Mouse (Mus musculus) embryonic facial prominence, embryonic 12.5 days (tissue): ENCODE data around the gene Ptprn2. TPM values are rescaled to one million over a fixed set of nuclear protein-coding genes. Genes with fewer than 3 reads are reported as not detected.
A peak's percentile ranks its signal among the peaks of the same experiment; 100 is the strongest.

ENCODE experiments used
- ATAC-seq: fragments of 200-750 bp; cut with Nextera tagmentation; 2 replicates; pipeline ENCODE4 v1.8.0; 2017; ENCODE audit not compliant: insufficient number of reproducible peaks, insufficient read depth, low FRiP score, low TSS enrichment
- H3K27ac ChIP-seq: fragments of 300-500 bp; sonication (generic); 2 replicates; pipeline ENCODE4 v1.5.1; 2016; ENCODE audit warnings: mild to moderate bottlenecking
- H3K27me3 ChIP-seq: fragments of 300-500 bp; sonication (generic); 2 replicates; pipeline ENCODE4 v1.6.1; 2016; ENCODE audit warnings: mild to moderate bottlenecking, moderate library complexity
- H3K36me3 ChIP-seq: fragments of 300-500 bp; sonication (generic); 2 replicates; pipeline ENCODE4 v1.6.1; 2016; ENCODE audit warnings: mild to moderate bottlenecking
- H3K4me1 ChIP-seq: fragments of 300-500 bp; sonication (generic); 2 replicates; pipeline ENCODE4 v1.6.1; 2016
- H3K4me2 ChIP-seq: fragments of 300-500 bp; sonication (generic); replicated peaks from 2 replicates; pipeline ENCODE4 v1.6.1; 2016; ENCODE audit warnings: mild to moderate bottlenecking, moderate library complexity
- H3K4me3 ChIP-seq: fragments of 300-500 bp; sonication (generic); 2 replicates; pipeline ENCODE4 v1.5.1; 2016; ENCODE audit warnings: mild to moderate bottlenecking
- H3K9ac ChIP-seq: fragments of 300-500 bp; sonication (generic); 2 replicates; pipeline ENCODE4 v1.6.1; 2016; ENCODE audit warnings: mild to moderate bottlenecking, moderate library complexity
- H3K9me3 ChIP-seq: fragments of 300-500 bp; sonication (generic); 2 replicates; pipeline ENCODE4 v1.6.1; 2016; ENCODE audit warnings: mild to moderate bottlenecking, moderate library complexity
- WGBS: fragments of 180-500 bp; shearing (Covaris S2); methylation state at CpG from one replicate; pipeline ENCODE4 v1.1.7; 2016; 5-methylcytosine and 5-hydroxymethylcytosine counted together
- polyA plus RNA-seq: library from polyadenylated mRNA; unstranded; fragments of >200 nt; fragmentation: Nextera tagmentation; extraction: Ambion mirVana; gene quantifications from 2 replicates; pipeline ENCODE4 v1.2.1, GENCODE M21; 2016

Ptprn2 gene
- polyA plus RNA-seq, 1 experiment from 2014 or later, result 0.90 TPM

- H3K27me3 ChIP-seq, result no peaks in the 10 kb centered on the region
- H3K4me3 ChIP-seq, result no peak overlapping the region
- H3K27ac ChIP-seq, result no peak overlapping the region
- no peaks in the 10 kb centered on the region for H3K36me3 ChIP-seq
- H3K4me1 ChIP-seq, result no peaks in the 10 kb centered on the region
- ATAC-seq, result no peak
- H3K9me3 ChIP-seq, result no peaks in the 10 kb centered on the region
- WGBS, result 77% methylated on average over 6 of the region's 6 CpGs
- H3K4me2 ChIP-seq, result no peak overlapping the region
- H3K9ac ChIP-seq, result no peak overlapping the region
Observed at GRCm38 (mm10) chr12:116622665-116623387, 137.3 kb downstream of the Ptprn2 start.

DNA sequence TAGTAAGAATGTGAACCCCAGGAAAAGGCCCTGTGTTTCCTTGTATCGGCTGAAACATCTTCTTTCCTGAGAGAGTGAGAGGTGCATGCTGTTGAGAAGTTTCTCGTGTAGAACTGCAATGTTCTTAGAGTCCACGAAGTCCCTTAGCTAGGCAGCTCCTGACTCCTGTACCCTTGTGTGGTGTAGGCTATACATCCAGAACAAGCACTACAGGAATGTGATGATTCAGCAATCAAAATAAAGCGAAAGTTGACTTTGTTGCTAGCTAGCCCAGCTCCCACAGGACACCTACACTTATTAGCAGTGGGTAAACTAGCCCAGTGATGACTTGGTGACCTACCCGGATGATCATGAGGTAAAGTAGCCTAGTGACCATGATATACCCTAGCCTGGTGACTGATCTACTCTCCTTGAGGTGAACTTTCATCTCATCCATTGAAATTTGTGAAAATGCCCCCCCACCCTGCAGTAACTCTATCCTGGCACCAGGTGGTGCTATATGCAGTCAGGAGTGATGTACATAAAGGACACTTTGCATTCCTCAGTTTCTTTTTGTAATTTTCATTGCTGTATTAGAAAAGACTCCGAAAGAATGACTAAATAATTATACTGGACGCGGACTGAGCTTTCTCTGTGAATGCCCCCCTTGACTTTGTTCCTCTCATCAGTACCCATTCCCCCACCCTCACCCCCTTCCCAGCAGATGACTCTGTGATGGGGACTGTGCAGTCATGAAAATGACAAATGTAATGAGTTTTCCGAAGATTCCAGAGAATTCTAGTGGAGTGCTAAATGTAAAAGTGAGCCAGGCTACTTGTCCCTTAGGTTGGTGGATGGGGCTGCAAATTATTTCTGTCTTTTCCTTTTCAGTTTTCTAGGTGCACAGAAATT, 140.1 kb downstream of the Ptprn2 start:
- no peak overlapping the region for H3K9ac ChIP-seq
- no peak overlapping the region for H3K4me2 ChIP-seq
- H3K27ac ChIP-seq, result no peak overlapping the region
- H3K36me3 ChIP-seq, result no peaks in the 10 kb centered on the region
- no peaks in the 10 kb centered on the region for H3K9me3 ChIP-seq
- WGBS, result 59% methylated on average over 9 of the region's 9 CpGs
- no peak for ATAC-seq
- H3K4me1 ChIP-seq, result no peaks in the 10 kb centered on the region
- H3K27me3 ChIP-seq, result no peaks in the 10 kb centered on the region
- no peak overlapping the region for H3K4me3 ChIP-seq

- H3K4me3 ChIP-seq, result no peak overlapping the region
- ATAC-seq, result no peak
- no peak overlapping the region for H3K4me2 ChIP-seq
- H3K9me3 ChIP-seq, result no peaks in the 10 kb centered on the region
- no peak overlapping the region for H3K9ac ChIP-seq
- H3K27ac ChIP-seq, result no peak overlapping the region
- no peaks in the 10 kb centered on the region for H3K27me3 ChIP-seq
- whole genome bisulfite sequencing, result 77% methylated on average over 3 of the region's 3 CpGs
- no peaks in the 10 kb centered on the region for H3K4me1 ChIP-seq
- no peaks in the 10 kb centered on the region for H3K36me3 ChIP-seq
Observed at GRCm38 (mm10) chr12:116628992-116629391, 143.5 kb downstream of the Ptprn2 start.

GRCm38 (mm10) chr12:116637498-116637897, 152.0 kb downstream of the Ptprn2 start:
- no peak overlapping the region for H3K4me2 ChIP-seq
- WGBS, result 45% methylated on average over 2 of the region's 2 CpGs
- no peaks in the 10 kb centered on the region for H3K4me1 ChIP-seq
- no peaks in the 10 kb centered on the region for H3K36me3 ChIP-seq
- no peak overlapping the region for H3K4me3 ChIP-seq
- H3K9ac ChIP-seq, result no peak overlapping the region
- no peak for ATAC-seq
- no peak overlapping the region for H3K27ac ChIP-seq
- no peaks in the 10 kb centered on the region; the same call in 1 of the 2 replicates for H3K27me3 ChIP-seq
- no peaks in the 10 kb centered on the region for H3K9me3 ChIP-seq

DNA sequence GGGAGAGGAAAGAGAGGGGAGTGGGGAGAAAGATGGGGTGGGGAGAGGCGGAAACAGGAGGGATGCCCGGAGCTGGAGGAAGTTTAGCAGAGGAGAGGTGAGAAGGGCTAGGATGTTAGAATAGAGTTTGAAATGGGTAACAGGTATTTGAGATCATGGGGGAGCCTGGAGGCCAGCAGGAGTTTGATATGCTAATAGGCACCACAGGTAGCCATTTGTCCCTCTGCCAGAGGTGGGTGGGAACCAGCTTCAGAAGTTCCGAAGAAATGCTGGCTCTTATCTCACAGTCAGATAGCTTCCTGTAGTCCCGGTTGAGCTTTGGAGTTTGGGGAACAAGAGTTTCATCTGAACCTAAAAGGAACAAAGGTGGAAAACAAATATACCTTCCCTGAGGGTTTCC, 155.4 kb downstream of the Ptprn2 start:
- no peaks in the 10 kb centered on the region; the same call in 1 of the 2 replicates for H3K27me3 ChIP-seq
- H3K4me1 ChIP-seq, result no peaks in the 10 kb centered on the region
- no peaks in the 10 kb centered on the region for H3K36me3 ChIP-seq
- H3K4me2 ChIP-seq, result no peak overlapping the region
- 19% methylated on average over 4 of the region's 4 CpGs for WGBS
- no peak overlapping the region for H3K9ac ChIP-seq
- no peaks in the 10 kb centered on the region for H3K9me3 ChIP-seq
- no peak overlapping the region for H3K4me3 ChIP-seq
- ATAC-seq, result no peak
- no peak overlapping the region for H3K27ac ChIP-seq

DNA sequence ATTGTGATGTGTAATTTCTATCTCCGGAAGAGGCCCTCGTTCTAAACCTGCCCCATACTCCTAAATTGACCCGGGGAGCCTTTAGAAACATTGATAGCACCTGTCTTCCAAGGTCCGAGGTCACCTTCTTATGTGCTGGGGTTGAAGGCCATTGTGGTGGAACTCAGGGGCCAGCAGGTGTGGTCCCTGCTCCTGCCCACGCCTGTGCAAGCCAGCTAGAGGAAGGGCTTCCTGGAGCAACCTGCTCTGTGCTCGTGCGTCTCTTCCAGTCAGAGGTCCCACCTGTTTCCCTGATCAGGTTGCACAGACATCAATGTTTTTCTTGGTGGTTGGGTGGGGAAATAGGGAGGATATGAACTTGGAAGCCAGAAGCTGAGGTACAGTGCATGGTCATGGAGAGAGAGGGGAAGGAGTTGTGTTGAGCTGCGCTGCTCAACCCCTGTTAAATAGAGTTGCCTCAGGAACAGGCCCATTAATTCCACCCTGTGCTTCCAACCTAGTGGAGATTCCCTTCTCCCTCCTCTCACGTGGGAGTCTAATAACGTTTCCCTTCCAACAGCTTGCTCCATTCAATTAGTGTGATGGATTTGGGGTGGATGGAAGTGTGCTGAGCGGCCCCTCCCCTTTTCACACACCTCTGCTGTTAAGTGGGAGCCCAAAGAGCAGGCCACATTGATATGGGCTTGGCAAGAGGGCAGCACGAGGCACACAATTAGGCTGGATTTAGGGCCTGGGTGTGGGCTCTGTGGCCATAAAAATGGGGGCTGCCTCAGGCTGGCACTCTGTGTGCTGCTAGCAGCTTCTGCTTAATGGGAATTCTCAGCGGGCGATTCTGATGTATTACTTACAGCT, 156.0 kb downstream of the Ptprn2 start:
- H3K4me1 ChIP-seq, result no peaks in the 10 kb centered on the region
- H3K4me2 ChIP-seq, result no peak overlapping the region
- no peaks in the 10 kb centered on the region for H3K36me3 ChIP-seq
- no peak overlapping the region for H3K9ac ChIP-seq
- H3K27ac ChIP-seq, result no peak overlapping the region
- no peaks in the 10 kb centered on the region; the same call in 1 of the 2 replicates for H3K27me3 ChIP-seq
- no peak overlapping the region for H3K4me3 ChIP-seq
- ATAC-seq, result no peak
- H3K9me3 ChIP-seq, result no peaks in the 10 kb centered on the region
- 34% methylated on average over 14 of the region's 14 CpGs for WGBS

DNA sequence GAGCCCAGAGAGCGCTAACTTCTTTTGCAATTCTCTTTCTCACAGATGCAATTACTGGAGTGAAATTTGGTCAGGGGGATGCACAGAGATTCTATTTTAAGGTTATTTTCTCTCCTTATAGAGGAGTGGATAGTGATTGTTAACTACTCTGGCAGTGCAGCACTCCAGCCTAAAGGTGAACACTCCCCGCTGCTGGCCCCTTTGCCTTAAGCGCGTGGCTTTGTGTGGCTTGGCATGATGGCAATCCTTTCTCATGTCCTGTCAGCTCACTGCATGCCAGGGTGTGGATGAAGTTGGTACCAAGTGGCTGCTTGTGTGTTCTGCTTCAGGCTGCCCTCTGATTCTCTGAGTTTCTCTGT, 156.7 kb downstream of the Ptprn2 start:
- H3K36me3 ChIP-seq, result no peaks in the 10 kb centered on the region
- WGBS, result 60% methylated on average over 4 of the region's 4 CpGs
- H3K27me3 ChIP-seq, result no peaks in the 10 kb centered on the region; the same call in 1 of the 2 replicates
- no peak overlapping the region for H3K27ac ChIP-seq
- H3K4me1 ChIP-seq, result no peaks in the 10 kb centered on the region
- H3K4me3 ChIP-seq, result no peak overlapping the region
- ATAC-seq, result no peak
- no peak overlapping the region for H3K4me2 ChIP-seq
- no peak overlapping the region for H3K9ac ChIP-seq
- H3K9me3 ChIP-seq, result no peaks in the 10 kb centered on the region

- no peak for ATAC-seq
- Histone ChIP-seq H3K27me3 (no peaks in the 10 kb centered on the region), H3K36me3 (no peaks in the 10 kb centered on the region), H3K4me3 (no peak overlapping the region), H3K9me3 (no peaks in the 10 kb centered on the region), H3K4me1 (no peaks in the 10 kb centered on the region), H3K9ac (no peak overlapping the region), H3K4me2 (no peak overlapping the region), H3K27ac (no peak overlapping the region)
Observed at GRCm38 (mm10) chr12:116646771-116647170, 161.3 kb downstream of the Ptprn2 start.

GRCm38 (mm10) chr12:116648584-116649206, 163.2 kb downstream of the Ptprn2 start:
- Histone ChIP-seq H3K9me3 (no peaks in the 10 kb centered on the region), H3K27me3 (no peaks in the 10 kb centered on the region), H3K4me3 (no peak overlapping the region), H3K4me2 (no peak overlapping the region), H3K27ac (no peak overlapping the region), H3K9ac (no peak overlapping the region), H3K4me1 (no peaks in the 10 kb centered on the region), H3K36me3 (no peaks in the 10 kb centered on the region)
- 62% methylated on average over 4 of the region's 4 CpGs for WGBS
- 0 out of 2 replicates have a peak, but pooled peaks have one; percentile 49 for ATAC-seq

DNA sequence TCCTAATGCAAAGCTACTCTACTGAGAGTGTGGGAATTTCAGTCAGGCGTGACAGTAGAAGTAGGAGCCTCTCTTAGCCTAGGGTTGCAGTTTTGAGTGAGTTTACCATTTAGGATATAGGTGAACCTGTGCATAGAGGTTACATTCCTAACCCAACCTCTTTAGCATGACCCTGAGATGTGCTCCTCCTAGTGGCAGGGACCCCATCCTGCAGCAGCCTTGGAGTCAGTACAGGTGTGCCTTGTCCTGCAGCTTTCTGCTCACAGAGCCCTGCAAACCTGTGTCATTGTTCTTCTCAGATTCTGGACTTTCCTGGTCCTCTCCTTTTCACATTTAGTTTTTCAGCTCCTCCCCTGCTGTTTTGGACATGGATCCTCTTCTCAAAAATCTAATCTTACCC, 168.2 kb downstream of the Ptprn2 start:
- no peaks in the 10 kb centered on the region for H3K27me3 ChIP-seq
- no peak overlapping the region for H3K27ac ChIP-seq
- no peak overlapping the region for H3K4me3 ChIP-seq
- no peak overlapping the region for H3K4me2 ChIP-seq
- H3K9ac ChIP-seq, result no peak overlapping the region
- no peaks in the 10 kb centered on the region for H3K36me3 ChIP-seq
- ATAC-seq, result no peak
- WGBS, result 72% methylated on average over 1 of the region's 1 CpGs
- H3K4me1 ChIP-seq, result no peaks in the 10 kb centered on the region
- no peaks in the 10 kb centered on the region for H3K9me3 ChIP-seq

DNA sequence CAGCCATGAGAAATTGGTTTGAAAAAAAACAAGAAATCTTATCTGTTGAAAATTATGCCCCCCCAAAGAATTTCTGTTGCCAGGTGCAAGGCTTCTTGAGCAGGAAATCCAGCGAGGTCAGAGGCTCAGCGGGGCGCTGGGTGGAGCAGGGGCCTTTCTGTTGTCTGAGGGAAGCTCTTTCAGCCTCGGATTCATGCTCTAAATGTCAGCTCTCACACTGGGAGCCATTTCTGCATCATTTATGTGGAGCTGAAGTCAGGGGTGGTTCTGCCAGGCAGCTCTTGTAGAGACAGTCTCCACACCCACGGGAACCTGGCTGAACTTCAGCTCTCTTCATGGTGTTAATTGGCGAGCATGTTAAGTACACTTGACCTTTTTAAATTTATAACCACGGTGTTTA, 174.6 kb downstream of the Ptprn2 start:
- Histone ChIP-seq H3K9ac (no peak overlapping the region), H3K9me3 (no peaks in the 10 kb centered on the region), H3K4me1 (no peaks in the 10 kb centered on the region), H3K4me2 (no peak overlapping the region), H3K36me3 (no peaks in the 10 kb centered on the region), H3K27me3 (no peaks in the 10 kb centered on the region), H3K4me3 (no peak overlapping the region), H3K27ac (no peak overlapping the region)
- no peak for ATAC-seq
- 17% methylated on average over 7 of the region's 7 CpGs for WGBS
